ENCODE assay signal across 8 mouse cellular contexts in the genomic region with DNA sequence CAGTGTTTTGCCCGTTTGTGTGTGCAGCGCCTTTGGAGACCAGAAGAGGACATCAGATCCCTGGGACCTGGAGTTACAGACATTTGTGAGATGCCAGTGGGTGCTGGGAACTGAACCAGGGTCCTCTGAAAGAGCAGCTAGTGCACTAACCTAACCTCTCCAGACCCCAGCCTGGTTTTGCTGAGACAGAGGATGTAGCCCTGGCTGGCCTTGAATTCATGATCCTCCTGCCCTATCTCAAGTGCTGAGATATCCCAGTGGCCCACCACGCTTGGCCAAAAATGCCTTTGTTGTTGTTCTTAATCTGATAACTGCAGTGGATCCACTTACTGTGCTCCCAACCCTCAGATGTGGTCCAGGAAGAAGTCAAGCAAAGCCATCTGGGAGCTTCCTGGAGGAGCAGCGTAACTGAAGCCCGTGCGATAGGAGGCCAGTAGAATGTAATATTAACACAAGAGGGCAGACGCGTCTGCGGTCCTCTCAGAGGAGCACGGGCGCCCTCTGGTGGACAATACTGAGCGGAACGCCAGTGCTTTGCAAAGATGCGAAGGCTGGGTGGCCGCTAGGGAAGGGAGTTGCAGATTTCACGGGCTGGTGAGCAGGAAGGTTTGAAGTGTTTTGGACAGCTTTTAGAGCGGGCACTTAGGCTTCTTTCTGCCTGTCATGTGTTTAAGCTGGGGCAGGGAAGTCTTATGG.
DNase-seq lines count a peak whose midpoint lies in the region; ATAC-seq lines count a peak whose summit lies in the region.

No protein-coding gene starts in this region.

- ATAC-seq in heart, embryonic 15.5 days (replicated peaks; ENCODE audit: insufficient number of reproducible peaks, insufficient read depth, low FRiP score, low read depth), result 0 out of 2 replicates have a peak, but pooled peaks have one; percentile 41
- peak; percentile 55 for ATAC-seq in liver, embryonic 13.5 days (ENCODE audit: low read depth)
- ATAC-seq in stomach, embryonic 15.5 days (ENCODE audit: insufficient read depth, low FRiP score, low read depth), result peak; percentile 56; the same call in 1 of the 2 replicates

- peak overlapping the region; percentile 28; the same call in 1 of the 2 replicates for H3K4me2 ChIP-seq in heart, embryonic 15.5 days
- peak overlapping the region; percentile 26 for H3K4me2 ChIP-seq in liver, embryonic 13.5 days
- 0 out of 2 replicates have a peak overlapping the region, but pooled peaks have one; percentile 2 for H3K4me2 ChIP-seq in stomach, embryonic 15.5 days

- peaks cover 5% of the 10 kb centered on the region; the same call in 1 of the 2 replicates for H3K9me3 ChIP-seq in forebrain, embryonic 10.5 days
- H3K9me3 ChIP-seq in heart, embryonic 15.5 days (replicated peaks), result no peaks in the 10 kb centered on the region
- no peaks in the 10 kb centered on the region for H3K9me3 ChIP-seq in liver, embryonic 13.5 days (replicated peaks)
- H3K9me3 ChIP-seq in stomach, embryonic 15.5 days, result no peaks in the 10 kb centered on the region

- no peak overlapping the region for H3K9ac ChIP-seq in heart, embryonic 15.5 days
- H3K9ac ChIP-seq in liver, embryonic 13.5 days, result no peak overlapping the region
- H3K9ac ChIP-seq in stomach, embryonic 15.5 days, result no peak overlapping the region

- H3K36me3 ChIP-seq in forebrain, embryonic 10.5 days (replicated peaks), result no peaks in the 10 kb centered on the region
- H3K36me3 ChIP-seq in heart, embryonic 15.5 days, result no peaks in the 10 kb centered on the region
- no peaks in the 10 kb centered on the region for H3K36me3 ChIP-seq in liver, embryonic 13.5 days
- no peaks in the 10 kb centered on the region for H3K36me3 ChIP-seq in stomach, embryonic 15.5 days

- no peak overlapping the region for H3K27ac ChIP-seq in forebrain, embryonic 10.5 days
- H3K27ac ChIP-seq in heart, embryonic 15.5 days, result no peak overlapping the region
- no peak overlapping the region for H3K27ac ChIP-seq in liver, embryonic 13.5 days
- no peak overlapping the region for H3K27ac ChIP-seq in stomach, embryonic 15.5 days

- peak; percentile 96 for DNase-seq in CD4-positive, CD25-positive, alpha-beta regulatory T cell, adult 2 months (ENCODE audit: low read depth, low spot score)
- DNase-seq in c-Kit-negative CD71-positive TER-119-positive erythroid progenitor cells, embryonic 14.5 days (ENCODE audit: low read depth, low spot score), result peak; percentile 69
- DNase-seq in forebrain, embryonic 10.5 days (ENCODE audit: extremely low spot score, low spot score), result peak; percentile 89
- peak; percentile 92 for DNase-seq in kidney, postnatal 14 days
- peak; percentile 72 for DNase-seq in liver, embryonic 13.5 days
- DNase-seq in neural tube, embryonic 10.5 days (ENCODE audit: extremely low spot score, low spot score), result peak; percentile 92

- H3K27me3 ChIP-seq in forebrain, embryonic 10.5 days (ENCODE audit: poor library complexity, severe bottlenecking), result no peaks in the 10 kb centered on the region
- no peaks in the 10 kb centered on the region for H3K27me3 ChIP-seq in heart, embryonic 15.5 days
- no peaks in the 10 kb centered on the region for H3K27me3 ChIP-seq in liver, embryonic 13.5 days
- no peaks in the 10 kb centered on the region for H3K27me3 ChIP-seq in stomach, embryonic 15.5 days (replicated peaks)

- 23% methylated on average over 17 of the region's 17 CpGs for WGBS in forebrain, embryonic 10.5 days
- 18% methylated on average over 17 of the region's 17 CpGs for WGBS in heart, embryonic 15.5 days
- 18% methylated on average over 17 of the region's 17 CpGs for WGBS in liver, embryonic 13.5 days (ENCODE audit: insufficient replicate concordance)
- 17% methylated on average over 17 of the region's 17 CpGs for WGBS in stomach, embryonic 15.5 days

- no peak overlapping the region for H3K4me3 ChIP-seq in forebrain, embryonic 10.5 days
- no peak overlapping the region for H3K4me3 ChIP-seq in heart, embryonic 15.5 days
- H3K4me3 ChIP-seq in liver, embryonic 13.5 days (replicated peaks), result peak overlapping the region; percentile 4; the same call in 1 of the 2 replicates
- H3K4me3 ChIP-seq in stomach, embryonic 15.5 days (replicated peaks), result no peak overlapping the region

- H3K4me1 ChIP-seq in forebrain, embryonic 10.5 days, result peaks cover 13% of the 10 kb centered on the region
- H3K4me1 ChIP-seq in heart, embryonic 15.5 days (replicated peaks), result peaks cover 6% of the 10 kb centered on the region; the same call in 1 of the 2 replicates
- H3K4me1 ChIP-seq in liver, embryonic 13.5 days (replicated peaks), result peaks cover 30% of the 10 kb centered on the region
- no peaks in the 10 kb centered on the region for H3K4me1 ChIP-seq in stomach, embryonic 15.5 days
